Mouse (Mus musculus) bone marrow, adult 2 months (tissue): Measurements from ENCODE around the gene Slc45a2.

ENCODE experiments used
- CTCF ChIP-seq: fragments of 200-500 bp; IDR thresholded peaks from 2 replicates; pipeline ENCODE4 v1.5.1; 2011; ENCODE audit warnings: low read length, control low read depth; ENCODE audit not compliant: control insufficient read depth, insufficient read depth
- POLR2A ChIP-seq: fragments of 200-500 bp; IDR thresholded peaks from 2 replicates; pipeline ENCODE4 v1.6.1; 2011; ENCODE audit warnings: low read depth, mild to moderate bottlenecking, control low read depth, low read length, borderline replicate concordance; ENCODE audit not compliant: control insufficient read depth

DNA sequence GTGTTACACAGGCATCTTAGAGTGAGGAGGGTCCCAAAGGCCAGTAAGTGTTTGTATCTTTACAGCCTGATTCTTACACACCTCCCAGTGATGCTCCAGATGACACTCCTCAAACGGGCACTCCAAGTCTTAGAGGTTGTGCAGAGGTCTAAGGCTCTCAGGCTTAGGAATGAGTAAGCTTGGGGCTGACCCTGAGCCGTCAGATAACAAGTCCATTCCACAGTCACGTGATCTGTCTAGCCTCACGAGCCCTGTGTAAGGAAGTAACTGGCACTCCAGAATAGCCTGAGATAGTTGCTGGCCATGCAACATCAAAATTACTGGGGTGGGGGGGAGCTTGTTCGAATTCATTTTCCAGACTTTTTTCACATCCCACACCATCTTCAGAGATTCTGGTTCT, 39.5 kb downstream of the Slc45a2 start:
- TF ChIP-seq POLR2A (no peak), CTCF (no peak)
